8 mouse cellular contexts compared by ENCODE assay signal in genomic region chr4:45107066-45107465, GRCm38 (mm10). TPM values are rescaled to one million over a fixed set of nuclear protein-coding genes. Genes with fewer than 3 reads are reported as not detected.
A peak's percentile ranks its signal among the peaks of the same experiment; 100 is the strongest.
DNase-seq lines count a peak whose midpoint lies in the region; ATAC-seq and TF ChIP-seq lines count a peak whose summit lies in the region.

No protein-coding gene starts in this region.

- H3K4me3 ChIP-seq in heart, embryonic 15.5 days = peak overlapping the region; percentile 99
- H3K4me3 ChIP-seq in embryonic facial prominence, embryonic 11.5 days (ENCODE audit: low read depth, low read length) = peak overlapping the region; percentile 68
- peak overlapping the region; percentile 69 for H3K4me3 ChIP-seq in midbrain, postnatal 0 days (ENCODE audit: low read depth, low read length)

- ATAC-seq in heart, embryonic 15.5 days (replicated peaks; ENCODE audit: insufficient number of reproducible peaks, insufficient read depth, low FRiP score, low read depth) = no peak
- ATAC-seq in embryonic facial prominence, embryonic 11.5 days (replicated peaks; ENCODE audit: insufficient number of reproducible peaks, low FRiP score, low TSS enrichment, low read depth) = no peak
- ATAC-seq in midbrain, postnatal 0 days (ENCODE audit: low FRiP score) = no peak
- ATAC-seq in frontal cortex, adult (ENCODE audit: low TSS enrichment) = no peak

- H3K4me1 ChIP-seq in heart, embryonic 15.5 days (replicated peaks) = peaks cover 18% of the 10 kb centered on the region
- H3K4me1 ChIP-seq in embryonic facial prominence, embryonic 11.5 days (ENCODE audit: control insufficient read depth, insufficient read depth, low read length) = no peaks in the 10 kb centered on the region
- H3K4me1 ChIP-seq in midbrain, postnatal 0 days (ENCODE audit: insufficient read depth, low read length) = no peaks in the 10 kb centered on the region

- no peaks in the 10 kb centered on the region for H3K9me3 ChIP-seq in heart, embryonic 15.5 days (replicated peaks)
- no peaks in the 10 kb centered on the region for H3K9me3 ChIP-seq in embryonic facial prominence, embryonic 11.5 days (replicated peaks; ENCODE audit: control insufficient read depth, low read length)
- no peaks in the 10 kb centered on the region for H3K9me3 ChIP-seq in midbrain, postnatal 0 days (ENCODE audit: low read length)

- WGBS in heart, embryonic 15.5 days = 5% methylated on average over 4 of the region's 4 CpGs
- 8% methylated on average over 4 of the region's 4 CpGs for WGBS in embryonic facial prominence, embryonic 11.5 days
- WGBS in midbrain, postnatal 0 days = 10% methylated on average over 4 of the region's 4 CpGs

- intact Hi-C loops in heart, postnatal 36 days (cut with DNase I) = loop anchor here (2.0 to 10.0 kb wide), 2 partner anchors 22 to 352 kb away; partner anchors contain the start of genes Fbxo10 and Zcchc7

- DNase-seq in heart, postnatal 36 days = no peak
- DNase-seq in embryonic facial prominence, embryonic 11.5 days (ENCODE audit: low spot score) = no peak
- DNase-seq in kidney, adult 8-10 months = peak; percentile 21 to 32
- no peak for DNase-seq in midbrain, postnatal 0 days (ENCODE audit: low spot score)
- no peak for DNase-seq in urinary bladder, postnatal 36 days (ENCODE audit: low spot score in 2 of 2)
- DNase-seq in urinary bladder, adult 2 months (ENCODE audit: low spot score) = no peak

- peak overlapping the region; percentile 77 for H3K27ac ChIP-seq in heart, embryonic 15.5 days
- H3K27ac ChIP-seq in embryonic facial prominence, embryonic 11.5 days (replicated peaks; ENCODE audit: low read depth, low read length) = no peak overlapping the region
- no peak overlapping the region for H3K27ac ChIP-seq in midbrain, postnatal 0 days (ENCODE audit: low read depth, low read length)

- no peaks in the 10 kb centered on the region for H3K27me3 ChIP-seq in heart, embryonic 15.5 days
- no peaks in the 10 kb centered on the region for H3K27me3 ChIP-seq in embryonic facial prominence, embryonic 11.5 days (ENCODE audit: control insufficient read depth, insufficient read depth, low read length)
- no peaks in the 10 kb centered on the region for H3K27me3 ChIP-seq in midbrain, postnatal 0 days (ENCODE audit: insufficient read depth, low read length)

- H3K36me3 ChIP-seq in heart, embryonic 15.5 days = peaks cover 35% of the 10 kb centered on the region
- H3K36me3 ChIP-seq in embryonic facial prominence, embryonic 11.5 days (replicated peaks; ENCODE audit: control insufficient read depth, insufficient read depth, low read depth, low read length) = no peaks in the 10 kb centered on the region
- H3K36me3 ChIP-seq in midbrain, postnatal 0 days (ENCODE audit: insufficient read depth, low read length) = no peaks in the 10 kb centered on the region; the same call in 1 of the 2 replicates

- peak overlapping the region; percentile 78 for H3K4me2 ChIP-seq in heart, embryonic 15.5 days
- H3K4me2 ChIP-seq in embryonic facial prominence, embryonic 11.5 days (ENCODE audit: low read depth, low read length) = peak overlapping the region; percentile 59
- H3K4me2 ChIP-seq in midbrain, postnatal 0 days (ENCODE audit: low read depth, low read length, poor library complexity, severe bottlenecking) = peak overlapping the region; percentile 71

- H3K9ac ChIP-seq in heart, embryonic 15.5 days = peak overlapping the region; percentile 98
- peak overlapping the region; percentile 74 for H3K9ac ChIP-seq in embryonic facial prominence, embryonic 11.5 days (replicated peaks; ENCODE audit: low read length)
- peak overlapping the region; percentile 82 for H3K9ac ChIP-seq in midbrain, postnatal 0 days (replicated peaks; ENCODE audit: low read length, poor library complexity, severe bottlenecking)

- TF ChIP-seq CTCF in midbrain, postnatal 0 days (IDR thresholded peaks at IDR 0.05) = no peak

RNA-seq across cellular contexts. Expression of gene Tomm5, which starts 0.8 kb away (rescaled TPM):
- polyA plus RNA-seq in heart, embryonic 15.5 days (2015; fragmentation: Nextera tagmentation; extraction: Ambion mirVana) = 210 and 237 TPM in 2 replicates
- 100 to 1,000 TPM; 211 to 244 TPM for total RNA-seq in heart, postnatal 36 days (2021)
- 200 and 211 TPM in 2 replicates for polyA plus RNA-seq in embryonic facial prominence, embryonic 11.5 days (2014; fragmentation: Nextera tagmentation; extraction: Ambion mirVana)
- 109 and 128 TPM in 2 replicates for total RNA-seq in midbrain, postnatal 0 days (2014; rRNA removed)
- 194 and 204 TPM in 2 replicates for polyA plus RNA-seq in midbrain, postnatal 0 days (2015; fragmentation: Nextera tagmentation; extraction: Ambion mirVana)
- 116 and 146 TPM in 2 replicates for polyA plus RNA-seq in urinary bladder, adult 2 months (2012; rRNA removed)

RNA-seq across cellular contexts. Expression of gene Fbxo10, which starts 22.7 kb away (rescaled TPM):
- 18.1 and 23.2 TPM in 2 replicates for polyA plus RNA-seq in heart, embryonic 15.5 days (2015; fragmentation: Nextera tagmentation; extraction: Ambion mirVana)
- 10 to 100 TPM; 10.4 to 12.0 TPM for total RNA-seq in heart, postnatal 36 days (2021)
- polyA plus RNA-seq in embryonic facial prominence, embryonic 11.5 days (2014; fragmentation: Nextera tagmentation; extraction: Ambion mirVana) = 6.5 and 7.7 TPM in 2 replicates
- 22.1 and 24.6 TPM in 2 replicates for total RNA-seq in midbrain, postnatal 0 days (2014; rRNA removed)
- polyA plus RNA-seq in midbrain, postnatal 0 days (2015; fragmentation: Nextera tagmentation; extraction: Ambion mirVana) = 13.7 and 14.6 TPM in 2 replicates
- 10.4 and 11.1 TPM in 2 replicates for polyA plus RNA-seq in urinary bladder, adult 2 months (2012; rRNA removed)

Comparison
In these comparisons a context has a peak if more than half of its experiments do, and no peak if none do; other contexts are left out.
1. DNase-seq: peak in kidney, adult 8-10 months (2 of 2); none in heart, postnatal 36 days (0 of 2), embryonic facial prominence, embryonic 11.5 days (single experiment), midbrain, postnatal 0 days (single experiment), urinary bladder, postnatal 36 days (0 of 2) and urinary bladder, adult 2 months (single experiment).
2. Peak in every context shown above with its lines, with median percentiles within 50 percentile points of each other: H3K4me2 ChIP-seq, H3K4me3 ChIP-seq and H3K9ac ChIP-seq.